ENCODE assay signal across 23 mouse cellular contexts in the genomic region with DNA sequence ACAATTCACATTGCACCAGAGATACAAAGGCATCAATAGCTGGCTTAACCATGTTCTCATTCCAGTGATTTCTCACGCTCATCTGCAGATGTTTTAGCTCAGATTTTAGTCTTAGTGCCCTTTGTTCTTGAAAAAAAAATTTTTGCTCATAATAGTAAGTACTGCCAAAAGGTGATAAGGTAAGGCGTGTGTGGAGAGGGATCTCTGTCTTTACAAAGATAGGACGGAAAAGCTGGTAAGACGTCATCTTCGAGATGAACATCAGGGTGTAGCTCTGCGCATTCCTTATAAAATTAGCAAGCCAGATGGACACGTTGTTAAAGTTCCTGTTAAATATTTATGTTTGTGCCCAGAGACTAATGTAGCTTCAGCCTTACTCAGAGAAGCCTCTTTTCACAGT. TPM values are rescaled to one million over a fixed set of nuclear protein-coding genes. Genes with fewer than 3 reads are reported as not detected.
DNase-seq lines count a peak whose midpoint lies in the region; ATAC-seq and TF ChIP-seq lines count a peak whose summit lies in the region.
"Had no signal": no experiment of that assay in that cellular context is flagged by ENCODE, and none has a peak within 500 bp of the region (broad histone marks: within the 10 kb centered on the region; RNA-seq: fewer than 3 reads in every experiment).

No protein-coding gene starts in this region.

- no peak for ATAC-seq in heart, embryonic 11.5 days (replicated peaks; ENCODE audit: insufficient number of reproducible peaks, low FRiP score, low TSS enrichment)
- ATAC-seq in liver, postnatal 0 days, result peak; percentile 50
- ATAC-seq: forebrain, embryonic 14.5 days; midbrain, embryonic 16.5 days; Patski had no signal

- no peak for DNase-seq in heart, adult 11 months
- peak; percentile 40 for DNase-seq in c-Kit-positive CD71-positive TER-119-positive erythroid progenitor cells, embryonic 14.5 days (ENCODE audit: low spot score)
- no peak for DNase-seq in liver, postnatal 0 days
- DNase-seq in right cerebral cortex, postnatal 4 days, result no peak
- DNase-seq in forebrain, embryonic 10.5 days (ENCODE audit: extremely low spot score, low spot score), result no peak
- DNase-seq: adrenal gland, postnatal 25 days; cerebellum, adult 8-10 months; gastrocnemius, postnatal 14 days; heart, adult 2 months; heart, postnatal 10 days; kidney, adult 18-20 months; layer of hippocampus, postnatal 36 days; right cerebral cortex, postnatal 25 days had no signal

- no peaks in the 10 kb centered on the region for H3K36me3 ChIP-seq in heart, embryonic 11.5 days (ENCODE audit: control insufficient read depth, insufficient read depth, low read length)
- no peaks in the 10 kb centered on the region for H3K36me3 ChIP-seq in ES-Bruce4 (ENCODE audit: control insufficient read depth, insufficient read depth, low read length, poor library complexity, severe bottlenecking)
- no peaks in the 10 kb centered on the region for H3K36me3 ChIP-seq in liver, postnatal 0 days (replicated peaks; ENCODE audit: insufficient read depth, low read length)
- H3K36me3 ChIP-seq in forebrain, embryonic 10.5 days (replicated peaks), result no peaks in the 10 kb centered on the region
- H3K36me3 ChIP-seq: embryonic facial prominence, embryonic 10.5 days; hindbrain, embryonic 12.5 days; limb, embryonic 13.5 days had no signal

- H3K27ac ChIP-seq in heart, embryonic 11.5 days (ENCODE audit: low read depth, low read length), result no peak overlapping the region
- peak overlapping the region; percentile 52; the same call in 1 of the 2 replicates for H3K27ac ChIP-seq in ES-Bruce4 (ENCODE audit: insufficient read depth, low read length)
- no peak overlapping the region for H3K27ac ChIP-seq in liver, postnatal 0 days (ENCODE audit: low read depth)
- no peak overlapping the region for H3K27ac ChIP-seq in forebrain, embryonic 10.5 days
- H3K27ac ChIP-seq: embryonic facial prominence, embryonic 10.5 days; heart, adult 2 months; hindbrain, embryonic 12.5 days; kidney, postnatal 0 days; limb, embryonic 13.5 days; stomach, postnatal 0 days had no signal

- no peak for TF ChIP-seq POLR2A in ES-Bruce4 (IDR thresholded peaks at IDR 0.05; ENCODE audit: insufficient read depth, low read length)

- H3K9me3 ChIP-seq in heart, embryonic 11.5 days (replicated peaks; ENCODE audit: control insufficient read depth, low read length), result no peaks in the 10 kb centered on the region
- H3K9me3 ChIP-seq in ES-Bruce4 (replicated peaks; ENCODE audit: control insufficient read depth, insufficient read depth, low read length, poor library complexity, severe bottlenecking), result no peaks in the 10 kb centered on the region
- H3K9me3 ChIP-seq in liver, postnatal 0 days (ENCODE audit: low read length), result no peaks in the 10 kb centered on the region
- H3K9me3 ChIP-seq in forebrain, embryonic 10.5 days, result no peaks in the 10 kb centered on the region
- H3K9me3 ChIP-seq: embryonic facial prominence, embryonic 10.5 days; hindbrain, embryonic 12.5 days; limb, embryonic 13.5 days had no signal

- H3K9ac ChIP-seq in heart, embryonic 11.5 days (ENCODE audit: low read depth, low read length), result no peak overlapping the region
- peak overlapping the region; percentile 43; the same call in 1 of the 2 replicates for H3K9ac ChIP-seq in ES-Bruce4 (ENCODE audit: low read depth, poor library complexity, severe bottlenecking)
- no peak overlapping the region for H3K9ac ChIP-seq in liver, postnatal 0 days (replicated peaks)
- H3K9ac ChIP-seq: hindbrain, embryonic 12.5 days; limb, embryonic 13.5 days had no signal

- H3K4me2 ChIP-seq in heart, embryonic 11.5 days, result peak overlapping the region; percentile 19; the same call in 1 of the 2 replicates
- peak overlapping the region; percentile 16; the same call in 1 of the 2 replicates for H3K4me2 ChIP-seq in liver, postnatal 0 days (ENCODE audit: low read depth, low read length)
- H3K4me2 ChIP-seq: hindbrain, embryonic 12.5 days; limb, embryonic 13.5 days had no signal

- no peak for TF ChIP-seq EP300 in ES-Bruce4 (IDR thresholded peaks at IDR 0.05; ENCODE audit: insufficient read depth, low read depth, low read length)
- TF ChIP-seq EP300 in liver, postnatal 0 days (IDR thresholded peaks at IDR 0.05; ENCODE audit: low read depth), result peak; percentile 89

- TF ChIP-seq CTCF in ES-Bruce4 (IDR thresholded peaks at IDR 0.05; ENCODE audit: low read depth, low read length), result no peak
- TF ChIP-seq CTCF in liver, postnatal 0 days (IDR thresholded peaks at IDR 0.05; ENCODE audit: low read depth), result no peak

- no peaks in the 10 kb centered on the region; the same call in 1 of the 2 replicates for H3K27me3 ChIP-seq in heart, embryonic 11.5 days (ENCODE audit: control insufficient read depth, insufficient read depth, low read length)
- H3K27me3 ChIP-seq in ES-Bruce4 (ENCODE audit: control insufficient read depth, insufficient read depth, low read length, poor library complexity, severe bottlenecking), result no peaks in the 10 kb centered on the region
- H3K27me3 ChIP-seq in liver, postnatal 0 days (ENCODE audit: insufficient read depth, low read length), result no peaks in the 10 kb centered on the region
- H3K27me3 ChIP-seq in forebrain, embryonic 10.5 days (ENCODE audit: poor library complexity, severe bottlenecking), result no peaks in the 10 kb centered on the region
- H3K27me3 ChIP-seq: hindbrain, embryonic 12.5 days; limb, embryonic 13.5 days; Patski had no signal

- H3K4me1 ChIP-seq in heart, embryonic 11.5 days (ENCODE audit: control insufficient read depth, insufficient read depth, low read length), result peaks cover 20% of the 10 kb centered on the region
- H3K4me1 ChIP-seq in ES-Bruce4 (ENCODE audit: control insufficient read depth, insufficient read depth, low read length), result peaks cover 4% of the 10 kb centered on the region
- H3K4me1 ChIP-seq in liver, postnatal 0 days (ENCODE audit: insufficient read depth), result peaks cover 13% of the 10 kb centered on the region
- peaks cover 31% of the 10 kb centered on the region for H3K4me1 ChIP-seq in forebrain, embryonic 10.5 days

- 23% methylated on average over 7 of the region's 7 CpGs for WGBS in heart, embryonic 11.5 days (ENCODE audit: insufficient replicate concordance)
- 35% methylated on average over 7 of the region's 7 CpGs for WGBS in liver, postnatal 0 days (ENCODE audit: insufficient replicate concordance)
- 64% methylated on average over 7 of the region's 7 CpGs for WGBS in forebrain, embryonic 10.5 days

- H3K4me3 ChIP-seq in heart, embryonic 11.5 days (ENCODE audit: low read depth, low read length), result no peak overlapping the region
- H3K4me3 ChIP-seq in ES-Bruce4 (ENCODE audit: low read depth, low read length), result no peak overlapping the region
- no peak overlapping the region for H3K4me3 ChIP-seq in liver, postnatal 0 days (ENCODE audit: low read depth, low read length)
- H3K4me3 ChIP-seq in forebrain, embryonic 10.5 days, result no peak overlapping the region
- H3K4me3 ChIP-seq: embryonic facial prominence, embryonic 10.5 days; heart, adult 2 months; hindbrain, embryonic 12.5 days; limb, embryonic 13.5 days had no signal

RNA-seq across cellular contexts. Expression of a gene that starts 35.2 kb away (rescaled TPM):
- 11.2 and 11.4 TPM in 2 replicates for polyA plus RNA-seq in heart, embryonic 11.5 days (2014; fragmentation: Nextera tagmentation; extraction: Ambion mirVana)
- 27.2 and 30.5 TPM in 2 replicates for polyA plus RNA-seq in ES-Bruce4 (2011; ENCODE audit: insufficient read depth, insufficient read length, low read depth, missing spikeins)
- 4.7 and 5.1 TPM in 2 replicates for polyA plus RNA-seq in liver, postnatal 0 days (2015; fragmentation: Nextera tagmentation; extraction: Ambion mirVana)
- 21.9 and 22.9 TPM in 2 replicates for polyA plus RNA-seq in forebrain, embryonic 10.5 days (2016; fragmentation: Nextera tagmentation; extraction: Ambion mirVana)

RNA-seq across cellular contexts. Expression of a gene that starts 35.3 kb away (rescaled TPM):
- polyA plus RNA-seq in heart, embryonic 11.5 days (2014; fragmentation: Nextera tagmentation; extraction: Ambion mirVana), result 10.4 and 14.1 TPM in 2 replicates
- polyA plus RNA-seq in ES-Bruce4 (2011; ENCODE audit: insufficient read depth, insufficient read length, low read depth, missing spikeins), result 27.5 and 30.5 TPM in 2 replicates
- 2.6 and 3.2 TPM in 2 replicates for polyA plus RNA-seq in liver, postnatal 0 days (2015; fragmentation: Nextera tagmentation; extraction: Ambion mirVana)
- polyA plus RNA-seq in forebrain, embryonic 10.5 days (2016; fragmentation: Nextera tagmentation; extraction: Ambion mirVana), result 16.8 and 17.1 TPM in 2 replicates
